Mouse (Mus musculus): Measurements from ENCODE around the gene Otulin.

GRCm38 (mm10) chr15:27539745-27540144 is 90.7 kb downstream of the Otulin start:
- TF ChIP-seq CTCF (conservative IDR thresholded peaks at IDR 0.05; ENCODE audit: low read length) (no peak), NANOG (IDR thresholded peaks at IDR 0.05; ENCODE audit: borderline replicate concordance, low read length) (no peak)

All from E14TG2a.4 (cell line).